Mouse (Mus musculus): ENCODE measurements around the gene Ifnk. TPM values are rescaled to one million over a fixed set of nuclear protein-coding genes. Genes with fewer than 3 reads are reported as not detected.

Gene Ifnk
- polyA plus RNA-seq, 1 experiment, result not detected

DNA sequence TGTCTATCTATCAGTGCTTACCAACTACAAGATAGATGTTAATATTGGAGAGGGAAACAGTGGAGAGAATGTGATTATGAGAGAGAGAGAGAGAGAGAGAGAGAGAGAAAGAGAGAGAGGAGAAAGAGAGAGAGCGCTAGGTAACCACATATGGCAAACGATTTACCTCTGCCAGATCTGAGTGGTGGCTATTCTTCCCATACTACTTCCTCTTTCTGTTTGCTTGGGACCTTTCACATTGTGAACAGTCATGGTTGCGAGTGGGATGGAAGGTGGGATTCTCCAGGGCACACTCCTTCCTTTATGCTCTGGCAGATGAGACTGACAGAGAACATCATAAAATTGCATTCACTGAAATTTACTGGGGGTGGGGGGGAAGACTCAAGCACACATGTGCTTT lies 34.7 kb upstream of the Ifnk start:
- Histone ChIP-seq H3K27me3 (ENCODE audit: control insufficient read depth, insufficient read depth, low read length) (no peaks in the 10 kb centered on the region), H3K36me3 (ENCODE audit: control insufficient read depth, insufficient read depth, low read length) (no peaks in the 10 kb centered on the region), H3K4me3 (ENCODE audit: control insufficient read depth, insufficient read depth, low read length) (no peak overlapping the region), H3K27ac (ENCODE audit: control insufficient read depth, insufficient read depth, low read length) (no peak overlapping the region), H3K4me1 (replicated peaks; ENCODE audit: control insufficient read depth, insufficient read depth, low read length) (no peaks in the 10 kb centered on the region)
- 57% methylated on average over 3 of the region's 3 CpGs for whole genome bisulfite sequencing
- TF ChIP-seq POLR2A (IDR thresholded peaks at IDR 0.05; ENCODE audit: control insufficient read depth, extremely low read depth, insufficient read depth, low read length, poor library complexity) (no peak), CTCF (IDR thresholded peaks at IDR 0.05; ENCODE audit: borderline replicate concordance, control insufficient read depth, extremely low read depth, insufficient read depth, low read length, poor library complexity) (no peak)
- DNase-seq, result no peak

DNA sequence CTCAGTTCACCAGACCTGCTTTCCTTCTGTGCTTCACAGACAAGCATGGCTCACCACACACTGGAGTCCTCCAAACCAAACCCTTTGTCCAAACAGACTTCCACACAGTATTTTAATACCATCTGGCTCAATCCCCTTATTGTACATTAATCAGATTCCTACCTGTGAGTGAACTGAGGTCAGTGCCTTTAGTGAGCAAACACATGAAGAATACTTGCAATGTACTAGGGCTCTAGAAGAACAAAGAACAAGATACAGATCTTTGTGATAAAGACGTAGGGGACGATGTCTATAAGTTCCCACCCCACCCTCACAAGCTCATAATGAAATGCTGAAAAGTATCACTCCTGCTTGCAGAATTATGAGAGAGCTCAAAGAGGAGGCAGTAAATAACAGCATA lies 33.0 kb upstream of the Ifnk start:
- H3K4me3 ChIP-seq (ENCODE audit: control insufficient read depth, insufficient read depth, low read length), result no peak overlapping the region
- no peak for DNase-seq
- no peaks in the 10 kb centered on the region for H3K4me1 ChIP-seq (replicated peaks; ENCODE audit: control insufficient read depth, insufficient read depth, low read length)
- WGBS, result 71% methylated on average over 2 of the region's 2 CpGs
- H3K27ac ChIP-seq (ENCODE audit: control insufficient read depth, insufficient read depth, low read length), result no peak overlapping the region
- TF ChIP-seq POLR2A (IDR thresholded peaks at IDR 0.05; ENCODE audit: control insufficient read depth, extremely low read depth, insufficient read depth, low read length, poor library complexity), result no peak
- no peak for TF ChIP-seq CTCF (IDR thresholded peaks at IDR 0.05; ENCODE audit: borderline replicate concordance, control insufficient read depth, extremely low read depth, insufficient read depth, low read length, poor library complexity)
- H3K27me3 ChIP-seq (ENCODE audit: control insufficient read depth, insufficient read depth, low read length), result no peaks in the 10 kb centered on the region
- H3K36me3 ChIP-seq (ENCODE audit: control insufficient read depth, insufficient read depth, low read length), result no peaks in the 10 kb centered on the region

DNA sequence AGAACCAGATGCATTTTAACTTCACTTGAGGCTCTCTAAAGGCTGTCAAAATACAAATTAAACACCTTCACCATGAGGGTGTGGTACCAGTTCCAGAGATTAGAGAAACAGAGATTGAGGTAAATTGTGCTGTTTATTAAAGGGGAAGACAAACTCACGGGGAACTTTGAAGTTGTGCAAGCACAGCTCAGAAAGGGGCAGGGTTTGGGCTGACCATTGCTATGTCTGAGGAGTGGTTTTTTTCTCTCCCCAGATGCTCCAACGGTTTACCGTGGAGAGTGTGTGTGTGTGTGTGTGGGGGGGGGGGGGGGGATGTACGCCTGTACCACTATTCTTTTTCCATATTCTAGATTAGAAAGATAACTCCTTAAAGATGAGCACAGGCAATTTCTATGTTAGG lies 31.7 kb upstream of the Ifnk start:
- H3K36me3 ChIP-seq (ENCODE audit: control insufficient read depth, insufficient read depth, low read length), result no peaks in the 10 kb centered on the region
- no peaks in the 10 kb centered on the region for H3K4me1 ChIP-seq (replicated peaks; ENCODE audit: control insufficient read depth, insufficient read depth, low read length)
- TF ChIP-seq POLR2A (IDR thresholded peaks at IDR 0.05; ENCODE audit: control insufficient read depth, extremely low read depth, insufficient read depth, low read length, poor library complexity) (no peak), CTCF (IDR thresholded peaks at IDR 0.05; ENCODE audit: borderline replicate concordance, control insufficient read depth, extremely low read depth, insufficient read depth, low read length, poor library complexity) (no peak)
- H3K27ac ChIP-seq (ENCODE audit: control insufficient read depth, insufficient read depth, low read length), result no peak overlapping the region
- H3K4me3 ChIP-seq (ENCODE audit: control insufficient read depth, insufficient read depth, low read length), result no peak overlapping the region
- no peak for DNase-seq
- 55% methylated on average over 4 of the region's 4 CpGs for WGBS
- no peaks in the 10 kb centered on the region for H3K27me3 ChIP-seq (ENCODE audit: control insufficient read depth, insufficient read depth, low read length)

DNA sequence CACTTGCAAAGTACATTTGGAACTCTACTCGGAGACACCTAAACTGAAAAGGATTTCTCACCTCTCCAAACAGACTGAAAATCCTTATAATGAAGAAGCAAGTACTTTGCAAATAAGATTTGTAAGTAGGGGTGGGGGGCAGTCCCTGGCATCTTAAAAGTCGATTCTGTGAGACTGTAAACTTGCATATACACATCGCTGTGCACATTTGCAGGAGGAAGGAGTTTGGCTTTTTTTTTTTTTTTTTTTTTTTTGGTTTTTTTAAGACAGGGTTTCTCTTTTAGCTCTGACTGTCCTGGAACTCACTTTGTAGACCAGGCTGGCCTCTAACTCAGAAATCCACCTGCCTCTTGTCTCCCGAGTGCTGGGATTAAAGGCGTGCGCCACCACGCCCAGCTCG lies 31.3 kb upstream of the Ifnk start:
- Histone ChIP-seq H3K27me3 (ENCODE audit: control insufficient read depth, insufficient read depth, low read length) (no peaks in the 10 kb centered on the region), H3K4me3 (ENCODE audit: control insufficient read depth, insufficient read depth, low read length) (no peak overlapping the region), H3K27ac (ENCODE audit: control insufficient read depth, insufficient read depth, low read length) (no peak overlapping the region), H3K4me1 (replicated peaks; ENCODE audit: control insufficient read depth, insufficient read depth, low read length) (no peaks in the 10 kb centered on the region), H3K36me3 (ENCODE audit: control insufficient read depth, insufficient read depth, low read length) (no peaks in the 10 kb centered on the region)
- 94% methylated on average over 8 of the region's 8 CpGs for WGBS
- no peak for TF ChIP-seq POLR2A (IDR thresholded peaks at IDR 0.05; ENCODE audit: control insufficient read depth, extremely low read depth, insufficient read depth, low read length, poor library complexity)
- TF ChIP-seq CTCF (IDR thresholded peaks at IDR 0.05; ENCODE audit: borderline replicate concordance, control insufficient read depth, extremely low read depth, insufficient read depth, low read length, poor library complexity), result no peak
- no peak for DNase-seq

DNA sequence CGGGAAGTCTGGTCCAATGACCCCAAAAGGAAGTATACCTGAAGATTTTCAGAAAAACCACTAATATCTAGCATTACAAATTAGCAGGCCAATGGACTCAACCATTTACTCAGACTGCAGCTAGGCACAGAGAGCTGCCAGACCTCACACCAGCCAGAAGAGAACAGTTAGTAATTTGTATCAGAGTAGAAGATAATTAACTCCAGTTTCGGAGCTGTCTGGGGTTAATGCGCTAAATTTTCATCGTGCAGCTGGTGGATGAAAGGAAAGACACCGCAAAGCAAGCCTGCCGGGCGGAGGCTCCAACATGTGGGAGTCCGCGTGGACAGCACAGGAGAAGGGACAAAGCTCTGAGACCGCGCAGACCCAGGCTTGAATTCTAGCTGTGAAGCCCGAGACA lies 30.8 kb upstream of the Ifnk start:
- Histone ChIP-seq H3K27me3 (ENCODE audit: control insufficient read depth, insufficient read depth, low read length) (no peaks in the 10 kb centered on the region), H3K4me3 (ENCODE audit: control insufficient read depth, insufficient read depth, low read length) (no peak overlapping the region), H3K36me3 (ENCODE audit: control insufficient read depth, insufficient read depth, low read length) (no peaks in the 10 kb centered on the region), H3K4me1 (replicated peaks; ENCODE audit: control insufficient read depth, insufficient read depth, low read length) (no peaks in the 10 kb centered on the region), H3K27ac (ENCODE audit: control insufficient read depth, insufficient read depth, low read length) (no peak overlapping the region)
- no peak for DNase-seq
- TF ChIP-seq POLR2A (IDR thresholded peaks at IDR 0.05; ENCODE audit: control insufficient read depth, extremely low read depth, insufficient read depth, low read length, poor library complexity), result no peak
- TF ChIP-seq CTCF (IDR thresholded peaks at IDR 0.05; ENCODE audit: borderline replicate concordance, control insufficient read depth, extremely low read depth, insufficient read depth, low read length, poor library complexity), result no peak
- 95% methylated on average over 12 of the region's 12 CpGs for WGBS

DNA sequence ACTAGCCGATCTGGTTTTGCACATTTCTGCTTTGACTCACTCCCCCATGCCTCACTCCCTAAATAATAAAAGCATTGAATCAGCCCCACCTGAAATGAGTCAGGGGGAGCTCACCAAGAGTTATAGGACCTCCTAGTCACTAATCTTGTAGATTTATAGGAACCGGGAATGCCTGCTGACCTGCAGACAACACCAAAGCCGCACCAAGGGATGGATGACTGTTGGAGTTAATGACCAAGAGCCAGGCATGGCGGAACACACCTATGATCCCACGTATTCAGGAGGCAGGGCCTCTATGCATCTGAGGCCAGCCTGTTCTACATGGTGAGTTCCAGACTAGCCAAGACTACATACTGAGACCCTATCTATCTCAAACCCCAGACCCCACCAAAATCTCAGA lies 28.8 kb upstream of the Ifnk start:
- 99% methylated on average over 5 of the region's 5 CpGs for WGBS
- Histone ChIP-seq H3K4me3 (ENCODE audit: control insufficient read depth, insufficient read depth, low read length) (no peak overlapping the region), H3K4me1 (replicated peaks; ENCODE audit: control insufficient read depth, insufficient read depth, low read length) (no peaks in the 10 kb centered on the region), H3K27ac (ENCODE audit: control insufficient read depth, insufficient read depth, low read length) (no peak overlapping the region), H3K36me3 (ENCODE audit: control insufficient read depth, insufficient read depth, low read length) (no peaks in the 10 kb centered on the region), H3K27me3 (ENCODE audit: control insufficient read depth, insufficient read depth, low read length) (no peaks in the 10 kb centered on the region)
- no peak for DNase-seq
- no peak for TF ChIP-seq POLR2A (IDR thresholded peaks at IDR 0.05; ENCODE audit: control insufficient read depth, extremely low read depth, insufficient read depth, low read length, poor library complexity)
- no peak for TF ChIP-seq CTCF (IDR thresholded peaks at IDR 0.05; ENCODE audit: borderline replicate concordance, control insufficient read depth, extremely low read depth, insufficient read depth, low read length, poor library complexity)

DNA sequence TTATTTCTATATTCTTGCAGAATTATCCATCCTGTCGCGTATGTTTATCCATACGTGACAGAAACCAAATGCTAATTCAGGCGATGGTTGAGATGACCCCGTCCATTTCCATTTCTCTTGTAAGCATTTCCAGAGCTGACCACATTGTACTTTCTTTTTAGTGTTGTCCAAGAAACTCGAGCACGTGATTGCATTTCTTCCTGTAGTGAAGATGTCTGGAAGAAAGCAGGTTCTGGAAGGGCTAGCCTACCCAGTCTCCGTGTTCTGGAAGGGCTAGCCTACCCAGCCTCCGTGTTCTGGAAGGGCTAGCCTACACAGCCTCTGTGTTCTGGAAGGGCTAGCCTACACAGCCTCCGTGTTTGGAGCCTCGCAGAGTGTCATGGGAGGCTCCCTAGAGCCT lies 27.8 kb upstream of the Ifnk start:
- H3K27me3 ChIP-seq (ENCODE audit: control insufficient read depth, insufficient read depth, low read length), result no peaks in the 10 kb centered on the region
- no peak for DNase-seq
- H3K27ac ChIP-seq (ENCODE audit: control insufficient read depth, insufficient read depth, low read length), result no peak overlapping the region
- TF ChIP-seq CTCF (IDR thresholded peaks at IDR 0.05; ENCODE audit: borderline replicate concordance, control insufficient read depth, extremely low read depth, insufficient read depth, low read length, poor library complexity) (no peak), POLR2A (IDR thresholded peaks at IDR 0.05; ENCODE audit: control insufficient read depth, extremely low read depth, insufficient read depth, low read length, poor library complexity) (no peak)
- no peaks in the 10 kb centered on the region for H3K4me1 ChIP-seq (replicated peaks; ENCODE audit: control insufficient read depth, insufficient read depth, low read length)
- no peak overlapping the region for H3K4me3 ChIP-seq (ENCODE audit: control insufficient read depth, insufficient read depth, low read length)
- 96% methylated on average over 11 of the region's 11 CpGs for WGBS
- no peaks in the 10 kb centered on the region for H3K36me3 ChIP-seq (ENCODE audit: control insufficient read depth, insufficient read depth, low read length)
